ENCODE assay signal across 27 mouse cellular contexts in genomic region chr13:41364273-41364672, GRCm38 (mm10).
"Had no signal": no experiment of that assay in that cellular context is flagged by ENCODE, and none has a peak within 500 bp of the region (broad histone marks: within the 10 kb centered on the region; RNA-seq: fewer than 3 reads in every experiment).

No protein-coding gene starts in this region.

- H3K27ac ChIP-seq: gastrocnemius, adult 2 months; heart, embryonic 10.5 days; hindbrain, embryonic 10.5 days; hindbrain, embryonic 12.5 days; hindbrain, embryonic 14.5 days; intestine, embryonic 15.5 days; layer of hippocampus, adult 2 months; left cerebral cortex, adult 2 months; limb, embryonic 10.5 days; liver, embryonic 12.5 days; liver, embryonic 14.5 days had no signal

- H3K4me3 ChIP-seq: gastrocnemius, adult 2 months; heart, embryonic 10.5 days; heart, embryonic 12.5 days; hindbrain, embryonic 10.5 days; hindbrain, embryonic 12.5 days; intestine, embryonic 15.5 days; layer of hippocampus, adult 2 months; left cerebral cortex, adult 2 months; limb, embryonic 10.5 days; limb, embryonic 12.5 days; liver, embryonic 12.5 days had no signal

- DNase-seq: gastrocnemius, adult 2 months; gastrocnemius, postnatal 10 days; gastrocnemius, postnatal 25 days; heart, adult 18-20 months; heart, postnatal 10 days; heart, postnatal 4 days; kidney, adult 18-20 months; kidney, adult 9 months; kidney, postnatal 10 days; kidney, postnatal 25 days; kidney, postnatal 4 days; liver had no signal

- H3K9me3 ChIP-seq: heart, embryonic 10.5 days; heart, embryonic 12.5 days; hindbrain, embryonic 10.5 days; hindbrain, embryonic 12.5 days; intestine, embryonic 15.5 days; limb, embryonic 10.5 days; limb, embryonic 12.5 days; liver, embryonic 12.5 days had no signal

- ATAC-seq: hindbrain, embryonic 16.5 days; inflammation-experienced regulatory T-cells, adult 6 months; intestine, embryonic 15.5 days; intestine, postnatal 0 days; liver, embryonic 12.5 days had no signal

- H3K27me3 ChIP-seq: intestine, embryonic 15.5 days had no signal

- H3K36me3 ChIP-seq: heart, embryonic 10.5 days; heart, embryonic 12.5 days; hindbrain, embryonic 10.5 days; hindbrain, embryonic 12.5 days; intestine, embryonic 15.5 days; limb, embryonic 10.5 days; limb, embryonic 12.5 days; liver, embryonic 12.5 days had no signal

- H3K4me2 ChIP-seq: heart, embryonic 12.5 days; hindbrain, embryonic 12.5 days; hindbrain, embryonic 14.5 days; intestine, embryonic 15.5 days; limb, embryonic 12.5 days; liver, embryonic 12.5 days had no signal

- H3K9ac ChIP-seq: heart, embryonic 12.5 days; hindbrain, embryonic 12.5 days; hindbrain, embryonic 14.5 days; intestine, embryonic 15.5 days; limb, embryonic 12.5 days; liver, embryonic 12.5 days; liver, embryonic 14.5 days had no signal
